Mouse (Mus musculus) testis, adult 2 months (tissue): Measurements from ENCODE around the gene Rad23a. TPM values are rescaled to one million over a fixed set of nuclear protein-coding genes. Genes with fewer than 3 reads are reported as not detected.
"Not testable (repeated sequence)": the region's sequence is repeated elsewhere in the genome, so short reads cannot be mapped to it uniquely, and the experiment has no call there.

Experiments
- H3K27ac ChIP-seq: fragments of 200-500 bp; 2 replicates; pipeline ENCODE4 v1.5.1; 2012; ENCODE audit warnings: low read depth, low read length; ENCODE audit not compliant: control insufficient read depth, insufficient read depth
- H3K27me3 ChIP-seq: fragments of 200-500 bp; 2 replicates; pipeline ENCODE4 v1.6.1; 2012; ENCODE audit warnings: mild to moderate bottlenecking, low read length, moderate library complexity; ENCODE audit not compliant: control insufficient read depth, insufficient read depth
- H3K36me3 ChIP-seq: fragments of 200-500 bp; 2 replicates; pipeline ENCODE4 v1.6.1; 2012; ENCODE audit warnings: mild to moderate bottlenecking, low read length; ENCODE audit not compliant: control insufficient read depth, insufficient read depth
- H3K4me1 ChIP-seq: fragments of 200-500 bp; 2 replicates; pipeline ENCODE4 v1.6.1; 2012; ENCODE audit warnings: low read length; ENCODE audit not compliant: control insufficient read depth, insufficient read depth
- H3K4me3 ChIP-seq: fragments of 200-500 bp; 2 replicates; pipeline ENCODE4 v1.5.1; 2012; ENCODE audit warnings: low read depth, mild to moderate bottlenecking, low read length, moderate library complexity, mixed read lengths; ENCODE audit not compliant: control insufficient read depth
- CTCF ChIP-seq: fragments of 200-500 bp; IDR thresholded peaks from 2 replicates; pipeline ENCODE4 v1.5.1; 2012; ENCODE audit warnings: low read depth, mild to moderate bottlenecking, inconsistent platforms, low read length, moderate library complexity; ENCODE audit not compliant: control insufficient read depth, insufficient read depth, insufficient replicate concordance
- POLR2A ChIP-seq: fragments of 200-500 bp; IDR thresholded peaks from 2 replicates; pipeline ENCODE4 v1.6.1; 2012; ENCODE audit warnings: low read depth, mild to moderate bottlenecking, inconsistent platforms, low read length, moderate library complexity; ENCODE audit not compliant: control insufficient read depth
- polyA plus RNA-seq: library from polyadenylated mRNA; depleted of rRNA; stranded (reverse); fragments of >200 nt; gene quantifications from 2 replicates; pipeline ENCODE4 v1.2.3, GENCODE M21; 2012

Gene Rad23a
- polyA plus RNA-seq, 1 experiment, result 106 TPM

- no peak for TF ChIP-seq CTCF
- peak; percentile 67 for TF ChIP-seq POLR2A
- H3K36me3 ChIP-seq, result no peaks in the 10 kb centered on the region
- peak overlapping the region; percentile 71 for H3K27ac ChIP-seq
- peak overlapping the region; percentile 84 for H3K4me3 ChIP-seq
- H3K27me3 ChIP-seq, result no peaks in the 10 kb centered on the region
- H3K4me1 ChIP-seq, result peaks cover 2% of the 10 kb centered on the region
Measured at GRCm38 (mm10) chr8:84832034-84832717, 8.3 kb downstream of the Rad23a start.

- peak; percentile 32; the same call in 1 of the 2 replicates for TF ChIP-seq CTCF
- TF ChIP-seq POLR2A, result no peak
Measured at GRCm38 (mm10) chr8:84831490-84831889, 9.0 kb downstream of the Rad23a start, which contains the start of gene Gadd45gip1. Gadd45gip1 (plus strand) TSS chr8:84831522.

GRCm38 (mm10) chr8:84826518-84826917, 13.9 kb downstream of the Rad23a start:
- not testable (repeated sequence) for H3K4me1 ChIP-seq, H3K4me3 ChIP-seq, H3K27me3 ChIP-seq, H3K27ac ChIP-seq, H3K36me3 ChIP-seq

More at GRCm38 (mm10) chr8:84831490-84831889, 9.0 kb downstream of the Rad23a start, which contains the start of gene Gadd45gip1:
- peak within 1 kb of the TSS; percentile 84 for H3K4me3 ChIP-seq
- peak within 1 kb of the TSS; percentile 71 for H3K27ac ChIP-seq
- H3K36me3 ChIP-seq, result no peaks in the 10 kb centered on the region
- H3K4me1 ChIP-seq, result peaks cover 2% of the 10 kb centered on the region
- no peaks in the 10 kb centered on the region for H3K27me3 ChIP-seq

GRCm38 (mm10) chr8:84825636-84826035, 14.8 kb downstream of the Rad23a start:
- H3K4me3 ChIP-seq, result no peak overlapping the region
- no peaks in the 10 kb centered on the region for H3K36me3 ChIP-seq
- H3K27me3 ChIP-seq, result no peaks in the 10 kb centered on the region
- no peak for TF ChIP-seq POLR2A
- H3K27ac ChIP-seq, result no peak overlapping the region
- H3K4me1 ChIP-seq, result peaks cover 4% of the 10 kb centered on the region

DNA sequence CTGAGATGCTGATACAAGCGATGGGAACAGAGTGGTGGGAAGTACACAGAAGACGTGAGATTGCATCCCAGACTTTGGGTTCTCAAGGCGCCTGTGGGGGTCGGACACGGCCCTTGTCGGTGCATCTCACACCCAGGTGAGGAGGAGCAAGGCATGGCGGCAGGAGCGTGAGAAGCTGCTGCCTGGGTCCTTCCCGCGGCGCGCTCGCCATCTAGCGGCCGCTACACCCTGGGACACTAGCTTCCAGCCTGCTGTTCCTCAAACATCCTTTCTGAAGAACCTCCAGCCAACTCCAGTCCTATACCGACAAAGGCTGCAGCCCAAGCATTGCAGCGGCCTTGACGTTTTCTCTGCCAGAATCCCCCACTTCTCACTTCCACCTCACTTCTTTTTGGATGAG, 16.8 kb downstream of the Rad23a start:
- H3K36me3 ChIP-seq, result no peaks in the 10 kb centered on the region
- H3K4me3 ChIP-seq, result no peak overlapping the region; the same call in 1 of the 2 replicates
- peak; percentile 76; the same call in 1 of the 2 replicates for TF ChIP-seq CTCF
- TF ChIP-seq POLR2A, result no peak
- H3K27ac ChIP-seq, result no peak overlapping the region
- no peaks in the 10 kb centered on the region for H3K27me3 ChIP-seq
- peaks cover 4% of the 10 kb centered on the region for H3K4me1 ChIP-seq

- no peaks in the 10 kb centered on the region for H3K36me3 ChIP-seq
- H3K27ac ChIP-seq, result no peak within 1 kb of the TSS
- no peak for TF ChIP-seq POLR2A
- no peak for TF ChIP-seq CTCF
- H3K4me3 ChIP-seq, result no peak within 1 kb of the TSS; the same call in 1 of the 2 replicates
- H3K27me3 ChIP-seq, result no peaks in the 10 kb centered on the region
- peaks cover 4% of the 10 kb centered on the region for H3K4me1 ChIP-seq
Measured at GRCm38 (mm10) chr8:84822723-84823122, 17.7 kb downstream of the Rad23a start, which contains the start of gene Dand5. Dand5 (minus strand) TSS chr8:84822823.

GRCm38 (mm10) chr8:84816117-84816516, 24.3 kb downstream of the Rad23a start:
- H3K4me1 ChIP-seq, result peaks cover 13% of the 10 kb centered on the region
- no peaks in the 10 kb centered on the region for H3K36me3 ChIP-seq
- H3K27ac ChIP-seq, result no peak overlapping the region
- no peak for TF ChIP-seq CTCF
- no peak for TF ChIP-seq POLR2A
- no peaks in the 10 kb centered on the region for H3K27me3 ChIP-seq
- peak overlapping the region; percentile 31 for H3K4me3 ChIP-seq

DNA sequence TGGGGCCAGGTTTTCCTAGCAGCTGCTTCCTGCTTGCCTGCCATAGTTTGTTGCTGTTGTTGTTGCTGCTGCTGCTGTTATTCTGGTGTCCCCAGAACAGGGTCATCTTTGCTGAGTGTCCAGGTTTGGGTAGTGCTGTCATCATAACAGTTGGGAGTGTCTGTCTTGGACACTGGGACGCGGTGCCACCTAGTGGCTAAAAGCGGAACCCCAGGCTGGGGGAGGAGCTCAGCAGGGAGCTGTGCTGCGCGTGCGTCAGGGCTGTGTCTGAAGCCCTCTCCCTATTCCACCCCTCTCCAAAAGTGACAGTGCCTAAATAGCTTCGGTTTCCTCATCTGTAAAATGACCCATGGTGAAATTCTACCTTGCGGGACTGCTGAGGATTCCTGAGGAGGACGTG, 24.9 kb downstream of the Rad23a start:
- no peak overlapping the region for H3K27ac ChIP-seq
- no peak for TF ChIP-seq POLR2A
- TF ChIP-seq CTCF, result peak; percentile 97
- H3K27me3 ChIP-seq, result no peaks in the 10 kb centered on the region

More for the DNA sequence above, 24.9 kb downstream of the Rad23a start:
- H3K4me3 ChIP-seq, result peak overlapping the region; percentile 47
- peaks cover 13% of the 10 kb centered on the region for H3K4me1 ChIP-seq
- no peaks in the 10 kb centered on the region for H3K36me3 ChIP-seq
